Mouse (Mus musculus) left cerebral cortex, adult 8-10 months (tissue): ENCODE measurements around the gene Plekhs1. TPM values are rescaled to one million over a fixed set of nuclear protein-coding genes. Genes with fewer than 3 reads are reported as not detected.
A peak's percentile ranks its signal among the peaks of the same experiment; 100 is the strongest.

ENCODE experiments used
- DNase-seq, 2 experiments: peaks; one replicate each; pipeline ENCODE4 v3.0.0; 2022; ENCODE audit warnings: low spot score in 2 of 2
- total RNA-seq, 4 experiments: library from RNA; stranded (reverse); gene quantifications; 2 replicates each; pipeline ENCODE4 v1.2.4; 2022

Plekhs1 gene
- total RNA-seq = 1 to 10 TPM in 1 of 4 experiments, under 1 TPM in 3; 0.34 to 1.0 (median 0.79) TPM

- no peak for DNase-seq
These were observed at the start of gene Plekhs1 for GRCm38 (mm10) chr19:56461522-56462101. Gene Plekhs1, plus strand, starts transcription at chr19:56461640.

- no peak for DNase-seq
These were observed 43.0 kb upstream of the Plekhs1 start for GRCm38 (mm10) chr19:56418404-56418803.

DNA sequence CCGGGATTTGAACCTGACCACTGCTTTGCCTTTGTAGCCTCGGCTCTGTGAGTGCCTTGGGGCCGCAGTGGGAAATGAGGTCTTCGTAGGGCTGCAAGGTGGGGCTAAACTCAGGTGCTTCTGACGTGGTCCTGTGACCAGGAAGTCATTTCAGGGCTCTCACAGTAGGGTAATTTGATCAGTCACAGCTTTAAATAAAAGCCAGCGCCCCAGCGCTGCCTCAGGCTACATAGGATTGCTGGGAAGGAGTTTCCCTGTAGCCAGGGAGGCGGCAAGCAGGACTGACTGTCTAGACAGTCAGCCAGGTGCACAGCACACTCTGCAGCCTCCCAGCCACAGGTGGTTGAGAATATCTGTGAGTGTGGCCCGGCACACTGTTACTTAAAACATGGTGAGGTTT is 42.0 kb upstream of the Plekhs1 start:
- no peak for DNase-seq

GRCm38 (mm10) chr19:56420345-56420744 is 41.1 kb upstream of the Plekhs1 start:
- no peak for DNase-seq

- DNase-seq = peak; percentile 84 to 97
These were observed 38.7 kb upstream of the Plekhs1 start for GRCm38 (mm10) chr19:56422476-56423338.

DNA sequence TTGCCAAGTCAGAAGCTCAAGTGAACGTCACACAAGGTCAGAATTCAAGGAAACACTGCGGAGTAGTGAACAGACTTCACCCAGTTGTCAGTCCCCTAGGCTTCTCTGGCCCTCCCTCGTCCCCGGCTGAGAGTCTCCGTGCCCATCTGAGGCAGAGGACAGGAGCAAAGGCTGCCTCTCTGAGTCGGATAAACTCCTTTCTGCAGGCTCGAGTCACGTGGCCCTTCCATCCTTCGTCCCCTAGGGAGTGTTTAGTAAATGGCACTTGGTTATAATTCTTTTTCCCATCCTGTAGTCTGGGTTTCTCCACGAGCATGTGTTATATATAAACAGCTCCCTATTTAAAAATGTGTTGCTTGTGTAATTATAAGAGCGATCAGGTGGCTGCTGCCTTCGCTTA is 38.1 kb upstream of the Plekhs1 start:
- DNase-seq = no peak

GRCm38 (mm10) chr19:56424606-56425395 is 36.6 kb upstream of the Plekhs1 start:
- no peak for DNase-seq

- DNase-seq = no peak
These were observed 35.9 kb upstream of the Plekhs1 start for GRCm38 (mm10) chr19:56425492-56425891.

DNA sequence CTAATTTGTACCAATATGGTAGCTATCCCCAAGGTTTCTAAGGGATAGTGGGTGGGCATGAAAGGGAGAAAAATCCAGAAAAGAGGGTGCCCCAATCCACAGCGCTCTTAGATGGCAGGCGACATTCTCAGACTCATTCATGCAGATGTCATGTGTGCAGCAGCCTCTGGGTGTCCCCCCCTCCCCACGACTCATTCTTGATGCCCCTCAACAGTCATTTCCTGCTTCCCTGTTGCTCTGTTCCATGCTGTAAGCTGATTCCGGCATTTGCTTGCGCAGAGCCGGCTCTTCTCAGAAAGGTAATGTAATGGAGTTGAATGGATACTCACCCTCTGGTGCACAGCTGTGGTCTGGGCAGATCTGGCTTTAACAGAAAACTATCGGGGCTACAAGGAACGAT is 31.1 kb upstream of the Plekhs1 start:
- DNase-seq = no peak

DNA sequence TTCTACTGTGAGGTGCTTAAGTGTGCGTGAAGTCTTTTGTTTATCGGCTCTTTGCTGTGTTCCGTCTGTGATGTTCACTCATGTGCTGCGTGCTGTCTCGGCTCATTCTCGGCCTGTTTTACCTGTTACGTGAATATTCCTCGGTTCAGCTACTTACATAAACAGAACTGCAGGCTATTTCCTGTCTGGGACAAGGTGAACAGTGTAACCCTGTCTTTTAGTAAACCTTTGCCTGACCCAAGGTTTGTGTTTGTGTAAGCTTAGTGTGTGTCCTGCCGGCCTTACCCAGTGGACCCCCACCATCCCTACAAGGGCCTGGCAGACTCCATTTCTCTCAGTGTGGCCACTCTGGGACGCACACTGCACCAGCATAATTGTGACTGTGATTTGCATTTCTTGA is 28.7 kb upstream of the Plekhs1 start:
- no peak for DNase-seq

DNA sequence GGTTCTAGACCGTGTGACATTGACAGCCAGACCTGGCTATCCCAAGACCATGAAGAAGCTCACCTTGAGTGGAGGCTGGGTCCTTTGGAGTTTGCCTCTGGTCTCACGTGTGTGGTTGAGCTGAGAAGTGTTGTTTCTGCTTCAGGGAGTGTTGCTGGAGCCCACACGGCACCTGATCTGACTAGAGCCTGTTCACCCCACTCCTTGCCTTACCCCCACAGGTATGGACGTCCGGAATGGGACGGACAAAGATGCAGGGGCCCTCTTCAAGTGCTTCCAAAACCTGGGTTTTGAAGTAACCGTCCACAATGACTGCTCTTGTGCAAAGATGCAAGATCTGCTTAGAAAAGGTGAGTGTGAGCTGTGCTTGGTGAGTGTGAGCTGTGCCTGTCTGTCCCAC is 27.9 kb upstream of the Plekhs1 start:
- DNase-seq = no peak

DNA sequence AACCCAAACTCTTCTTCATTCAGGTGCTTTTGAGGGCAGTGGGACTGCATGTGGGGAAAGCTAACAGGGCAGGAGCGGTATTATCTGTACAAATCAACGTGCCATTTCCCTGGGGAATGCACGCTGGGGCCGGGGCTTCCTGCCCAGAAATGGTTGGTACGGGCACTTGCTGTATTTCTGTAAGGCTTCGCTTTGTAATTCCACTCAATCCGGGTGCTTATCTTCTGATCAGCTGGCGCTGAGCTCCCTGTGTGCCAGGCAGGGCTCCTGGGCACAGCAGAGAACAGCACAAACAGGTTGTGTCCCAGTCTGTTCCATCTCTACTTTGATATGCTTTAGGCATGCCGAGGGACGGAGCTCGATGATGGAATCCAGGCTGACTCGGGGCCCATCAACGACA is 25.1 kb upstream of the Plekhs1 start:
- DNase-seq = no peak

DNA sequence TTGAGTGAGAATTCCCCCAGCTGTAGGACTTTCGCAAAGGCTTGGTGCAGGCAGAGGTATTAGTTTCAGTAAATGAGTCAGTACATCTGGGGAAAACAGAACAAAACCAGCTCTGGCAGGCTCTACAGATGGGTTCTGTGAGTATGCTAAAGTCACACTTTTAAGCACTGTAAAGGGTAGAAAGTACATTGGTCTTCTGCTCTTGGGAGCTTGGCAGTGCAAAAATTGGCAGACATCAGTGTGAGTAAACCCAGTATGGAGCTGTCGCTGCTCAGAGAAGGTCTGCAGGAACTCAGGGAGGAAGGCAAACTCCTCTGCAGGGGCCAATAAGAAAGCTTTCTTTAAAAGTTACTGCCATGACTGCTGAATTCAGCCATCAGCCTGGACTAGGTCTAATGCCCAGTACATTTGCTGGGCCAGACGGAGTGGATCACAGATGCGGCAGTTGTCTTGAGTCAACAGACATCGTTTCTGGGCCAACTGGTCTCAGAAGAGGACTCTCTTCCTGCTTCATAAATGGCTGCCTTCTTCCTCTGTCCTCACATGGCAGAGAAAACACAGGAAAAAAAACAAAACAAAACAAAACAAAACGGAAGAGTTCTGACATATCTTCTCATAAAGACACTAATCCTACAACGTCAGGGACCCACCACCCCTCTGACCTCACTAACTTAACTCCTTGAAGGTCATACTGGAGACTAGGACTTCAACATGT is 22.9 kb upstream of the Plekhs1 start:
- DNase-seq = no peak

DNA sequence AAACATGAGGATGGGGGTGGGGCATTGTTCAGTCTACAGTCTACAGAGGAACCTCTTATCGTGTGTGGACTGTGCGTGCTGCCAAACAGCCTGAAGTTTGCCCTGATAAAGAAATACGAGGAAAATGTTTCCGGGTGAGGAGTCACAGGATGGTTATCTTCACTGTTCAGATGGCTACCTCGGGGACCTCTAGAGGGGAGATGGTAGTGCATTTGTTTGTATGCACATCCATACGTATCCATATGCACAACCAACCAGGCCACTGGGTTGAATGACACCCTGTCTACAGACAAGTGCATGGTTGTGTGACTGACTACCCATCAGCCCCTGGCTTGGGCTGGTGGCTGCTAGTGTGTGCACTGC is 22.4 kb upstream of the Plekhs1 start:
- DNase-seq = no peak

DNA sequence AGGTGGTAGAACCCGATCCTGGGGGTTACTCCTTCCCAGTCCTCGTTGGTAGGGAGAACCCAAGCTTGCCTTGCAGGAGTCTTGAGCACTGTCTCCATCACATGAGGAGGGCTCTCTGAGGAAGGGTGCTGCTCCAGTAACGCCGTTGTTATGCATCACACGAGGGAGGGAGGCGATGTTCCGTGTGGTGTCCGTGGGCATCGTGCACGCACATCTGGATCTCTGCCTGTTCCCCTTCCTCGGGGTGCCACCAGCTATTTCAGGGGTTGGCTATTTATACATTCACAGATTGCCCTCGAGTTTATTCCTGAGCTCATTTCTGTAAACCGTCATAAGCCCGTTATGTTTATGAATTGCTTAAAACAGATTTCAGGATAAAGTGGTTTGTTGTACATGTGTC is 18.0 kb upstream of the Plekhs1 start:
- no peak for DNase-seq

- DNase-seq = no peak
These were observed 12.7 kb upstream of the Plekhs1 start for GRCm38 (mm10) chr19:56448784-56449183.

GRCm38 (mm10) chr19:56449537-56449936 is 11.9 kb upstream of the Plekhs1 start:
- DNase-seq = no peak

- DNase-seq = no peak
These were observed 10.5 kb upstream of the Plekhs1 start for GRCm38 (mm10) chr19:56450892-56451291.

DNA sequence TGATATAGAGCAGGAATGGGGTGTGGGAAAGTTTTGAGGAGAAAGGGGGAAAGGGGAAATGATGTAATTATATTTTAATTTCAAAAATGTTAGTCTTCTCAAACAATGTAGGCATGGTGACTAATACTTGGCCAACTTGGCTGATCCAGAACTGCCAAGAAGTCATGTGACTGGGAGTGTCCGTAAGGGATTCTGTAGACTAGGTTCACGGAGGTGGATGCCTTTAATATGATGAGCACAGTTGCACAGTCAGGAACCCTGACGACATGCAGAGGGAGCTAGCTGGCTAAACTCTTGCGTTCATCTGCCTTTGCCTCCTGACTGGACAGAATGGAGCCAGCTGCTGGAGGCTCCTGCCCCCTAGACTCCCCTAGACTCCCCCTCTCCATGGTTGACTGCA is 9.6 kb upstream of the Plekhs1 start:
- peak in 1 of 2 experiments; percentile 36 for DNase-seq

GRCm38 (mm10) chr19:56452421-56452820 is 9.0 kb upstream of the Plekhs1 start:
- no peak for DNase-seq

- no peak for DNase-seq
These were observed 6.6 kb upstream of the Plekhs1 start for GRCm38 (mm10) chr19:56454862-56455261.

DNA sequence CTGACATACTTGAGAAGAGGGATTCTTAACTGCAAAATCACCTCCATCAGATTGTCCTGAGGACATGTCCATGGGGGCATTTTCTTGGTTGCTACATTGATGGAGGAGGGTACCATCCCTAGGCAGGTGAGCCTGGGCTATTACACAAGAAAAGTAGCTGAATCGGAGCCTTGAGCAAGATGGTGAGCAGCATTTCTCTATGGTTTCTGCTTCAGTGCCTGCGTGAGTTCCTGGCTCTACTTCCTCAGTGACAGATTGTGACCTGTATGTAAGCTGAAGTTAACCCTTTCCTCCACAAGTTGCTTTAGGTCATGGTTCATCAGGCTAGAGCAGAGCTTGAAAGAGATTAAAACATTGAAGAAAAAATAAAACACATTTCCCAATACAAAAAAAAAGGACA is 6.1 kb upstream of the Plekhs1 start:
- DNase-seq = no peak
